In genomic region chr19:6899641-6900040, GRCm38 (mm10) we compare ENCODE assay signal across 13 mouse cellular contexts. TPM values are rescaled to one million over a fixed set of nuclear protein-coding genes. Genes with fewer than 3 reads are reported as not detected.
"Had no signal": no experiment of that assay in that cellular context is flagged by ENCODE, and none has a peak within 500 bp of the region (broad histone marks: within the 10 kb centered on the region; RNA-seq: fewer than 3 reads in every experiment).

No protein-coding gene starts in this region.

- H3K9me3 ChIP-seq: lung, embryonic 15.5 days; stomach, embryonic 15.5 days had no signal

- DNase-seq: kidney, postnatal 10 days; layer of hippocampus, postnatal 36 days; lung, adult 18-20 months; lung, postnatal 10 days; lung, postnatal 4 days; midbrain, embryonic 14.5 days; thymus, postnatal 25 days had no signal

- H3K27ac ChIP-seq: left cerebral cortex, adult 2 months; liver, embryonic 14.5 days; lung, embryonic 15.5 days; stomach, embryonic 15.5 days had no signal

- H3K4me3 ChIP-seq: left cerebral cortex, adult 2 months; lung, embryonic 15.5 days; stomach, embryonic 15.5 days had no signal

- H3K9ac ChIP-seq: liver, embryonic 14.5 days; lung, embryonic 15.5 days; stomach, embryonic 15.5 days had no signal

- H3K4me1 ChIP-seq: lung, embryonic 15.5 days; stomach, embryonic 15.5 days had no signal

- H3K36me3 ChIP-seq: lung, embryonic 15.5 days had no signal

- H3K27me3 ChIP-seq: lung, embryonic 15.5 days; stomach, embryonic 15.5 days had no signal

- H3K4me2 ChIP-seq: liver, embryonic 11.5 days; lung, embryonic 15.5 days; midbrain, embryonic 11.5 days; stomach, embryonic 15.5 days had no signal

RNA-seq across cellular contexts. Expression of gene Catsperz, which starts 25.5 kb away (rescaled TPM):
- polyA plus RNA-seq: midbrain, embryonic 11.5 days had no signal

RNA-seq across cellular contexts. Expression of gene Kcnk4, which starts 34.7 kb away (rescaled TPM):
- polyA plus RNA-seq: midbrain, embryonic 11.5 days had no signal
